Mouse (Mus musculus) kidney, adult 2 months (tissue): ENCODE results near the gene Nlrp4c. TPM values are rescaled to one million over a fixed set of nuclear protein-coding genes. Genes with fewer than 3 reads are reported as not detected.

ENCODE experiments used
- DNase-seq: peaks from one replicate; pipeline ENCODE4 v3.0.0; 2021
- H3K27ac ChIP-seq: fragments of 200-500 bp; 2 replicates; pipeline ENCODE4 v1.5.1; 2012; ENCODE audit warnings: low read depth, low read length, control low read depth, inconsistent platforms; ENCODE audit not compliant: insufficient read depth
- H3K27me3 ChIP-seq: fragments of 200-500 bp; replicated peaks from 2 replicates; pipeline ENCODE4 v1.6.1; 2012; ENCODE audit warnings: mild to moderate bottlenecking, moderate library complexity, low read length, inconsistent platforms; ENCODE audit not compliant: control insufficient read depth, insufficient read depth
- H3K36me3 ChIP-seq: fragments of 200-500 bp; 2 replicates; pipeline ENCODE4 v1.6.1; 2012; ENCODE audit warnings: mild to moderate bottlenecking, moderate library complexity, low read length, inconsistent platforms; ENCODE audit not compliant: control insufficient read depth, insufficient read depth
- H3K4me1 ChIP-seq: fragments of 200-500 bp; 2 replicates; pipeline ENCODE4 v1.6.1; 2011; ENCODE audit warnings: low read length; ENCODE audit not compliant: control insufficient read depth, insufficient read depth
- H3K4me3 ChIP-seq: fragments of 200-500 bp; 2 replicates; pipeline ENCODE4 v1.5.1; 2011; ENCODE audit warnings: mild to moderate bottlenecking, low read depth, low read length, control low read depth; ENCODE audit not compliant: insufficient read depth
- CTCF ChIP-seq: fragments of 200-500 bp; conservative IDR thresholded peaks from 2 replicates; pipeline ENCODE4 v1.5.1; 2011; ENCODE audit warnings: low read depth, mild to moderate bottlenecking, control low read depth, low read length, moderate library complexity, mixed read lengths; ENCODE audit not compliant: insufficient read depth, insufficient read length
- POLR2A ChIP-seq: fragments of 200-500 bp; IDR thresholded peaks from one replicate; pipeline ENCODE4 v1.6.1; 2011; ENCODE audit warnings: low read depth, low read length, control low read depth
- WGBS: fragments of 180-500 bp; shearing (Covaris S2); methylation state at CpG from one replicate; pipeline ENCODE4 v1.1.7; 2018; 5-methylcytosine and 5-hydroxymethylcytosine counted together
- polyA plus RNA-seq: library from polyadenylated mRNA; depleted of rRNA; stranded (reverse); fragments of >200 nt; gene quantifications from 2 replicates; pipeline ENCODE4 v1.2.3, GENCODE M21; 2012

The Nlrp4c gene
- polyA plus RNA-seq, 1 experiment, result not detected

DNA sequence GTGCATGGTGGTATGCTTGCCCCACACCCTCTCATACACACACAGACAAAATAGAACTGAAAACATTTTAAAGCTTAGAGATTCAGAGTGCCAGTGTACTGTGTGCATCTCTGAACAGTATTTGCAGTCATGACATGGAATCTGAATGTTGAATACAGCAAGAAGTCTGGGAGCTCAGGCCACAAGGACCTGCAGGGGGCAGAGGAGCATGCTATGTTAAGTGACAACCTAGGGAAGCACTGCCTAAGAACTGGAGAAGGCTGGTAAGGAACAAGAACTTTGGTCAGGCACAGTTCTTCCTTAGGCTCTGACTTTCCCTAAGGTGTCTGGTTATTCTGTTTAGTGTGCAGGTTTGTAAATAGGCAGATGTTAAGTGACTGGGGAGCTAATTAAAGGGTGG, 91.5 kb downstream of the Nlrp4c start:
- Histone ChIP-seq H3K27ac (no peak overlapping the region), H3K27me3 (no peaks in the 10 kb centered on the region), H3K4me3 (no peak overlapping the region), H3K4me1 (peaks cover 3% of the 10 kb centered on the region; the same call in 1 of the 2 replicates), H3K36me3 (peaks cover 3% of the 10 kb centered on the region)
- DNase-seq, result peak; percentile 33
- TF ChIP-seq POLR2A, result no peak
- TF ChIP-seq CTCF, result peak; percentile 54

DNA sequence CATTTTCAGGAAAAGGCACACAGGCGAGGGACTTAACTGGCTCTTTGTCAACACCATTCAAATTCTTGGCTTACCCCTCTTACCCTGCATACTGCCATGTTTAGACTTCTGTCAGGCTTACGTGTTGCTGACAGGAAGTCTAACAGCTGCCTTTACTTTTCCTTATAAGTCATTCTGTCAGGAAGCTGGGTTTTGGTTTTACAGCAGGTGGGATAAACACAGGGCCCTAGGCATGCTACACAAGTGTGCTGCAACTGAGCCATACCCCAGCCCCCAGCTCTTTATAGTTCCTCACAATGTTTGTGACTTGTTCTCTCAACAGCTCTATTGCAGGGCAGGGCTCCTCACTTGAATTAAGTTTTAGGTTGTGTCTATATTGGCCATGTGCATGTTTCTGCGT, 94.3 kb downstream of the Nlrp4c start:
- Histone ChIP-seq H3K27ac (no peak overlapping the region), H3K27me3 (no peaks in the 10 kb centered on the region), H3K4me1 (peaks cover 8% of the 10 kb centered on the region; the same call in 1 of the 2 replicates), H3K4me3 (no peak overlapping the region), H3K36me3 (no peaks in the 10 kb centered on the region)
- WGBS, result 65% methylated on average over 3 of the region's 3 CpGs
- TF ChIP-seq CTCF (no peak), POLR2A (no peak)
- no peak for DNase-seq

GRCm38 (mm10) chr7:6143991-6144531, 99.1 kb downstream of the Nlrp4c start:
- Histone ChIP-seq H3K4me1 (peaks cover 50% of the 10 kb centered on the region), H3K36me3 (no peaks in the 10 kb centered on the region), H3K27ac (no peak overlapping the region), H3K27me3 (no peaks in the 10 kb centered on the region), H3K4me3 (no peak overlapping the region)
- DNase-seq, result no peak
- no peak for TF ChIP-seq POLR2A
- TF ChIP-seq CTCF, result no peak
- 44% methylated on average over 2 of the region's 2 CpGs for WGBS

- Histone ChIP-seq H3K4me3 (no peak overlapping the region), H3K27me3 (no peaks in the 10 kb centered on the region), H3K4me1 (peaks cover 56% of the 10 kb centered on the region), H3K36me3 (no peaks in the 10 kb centered on the region), H3K27ac (peak overlapping the region; percentile 78)
- peak; percentile 42 for DNase-seq
- 45% methylated on average over 8 of the region's 8 CpGs for WGBS
- no peak for TF ChIP-seq CTCF
- TF ChIP-seq POLR2A, result no peak
Observed at GRCm38 (mm10) chr7:6145423-6146188, 100.6 kb downstream of the Nlrp4c start.

GRCm38 (mm10) chr7:6146194-6146981, 101.4 kb downstream of the Nlrp4c start:
- DNase-seq, result no peak
- TF ChIP-seq POLR2A, result no peak
- no peak for TF ChIP-seq CTCF
- WGBS, result 30% methylated on average over 7 of the region's 7 CpGs
- Histone ChIP-seq H3K36me3 (no peaks in the 10 kb centered on the region), H3K4me3 (no peak overlapping the region), H3K27ac (peak overlapping the region; percentile 78), H3K4me1 (peaks cover 61% of the 10 kb centered on the region), H3K27me3 (no peaks in the 10 kb centered on the region)

DNA sequence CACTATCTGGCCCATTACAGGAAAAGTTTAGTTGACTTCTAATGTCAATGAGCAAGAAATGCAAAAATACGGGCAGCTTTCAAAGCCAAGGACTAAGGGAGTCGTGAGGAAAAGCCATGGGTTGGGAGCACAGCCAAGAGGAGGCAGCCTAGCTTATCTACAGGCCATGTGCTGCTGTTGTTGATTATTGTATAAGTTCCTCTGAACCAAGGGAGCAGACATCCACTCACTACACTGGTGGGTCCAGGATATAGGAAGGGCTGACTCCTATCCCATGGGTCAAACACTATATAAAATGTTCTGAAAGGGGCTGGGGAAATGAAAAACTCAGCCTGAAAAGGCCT, 102.0 kb downstream of the Nlrp4c start:
- whole genome bisulfite sequencing, result 10% methylated on average over 2 of the region's 2 CpGs
- peak overlapping the region; percentile 62 for H3K27ac ChIP-seq
- no peak overlapping the region for H3K4me3 ChIP-seq
- peaks cover 67% of the 10 kb centered on the region for H3K4me1 ChIP-seq
- DNase-seq, result no peak
- TF ChIP-seq CTCF (no peak), POLR2A (no peak)
- H3K36me3 ChIP-seq, result no peaks in the 10 kb centered on the region
- H3K27me3 ChIP-seq, result no peaks in the 10 kb centered on the region

- H3K27ac ChIP-seq, result peak overlapping the region; percentile 67
- no peaks in the 10 kb centered on the region for H3K36me3 ChIP-seq
- TF ChIP-seq CTCF (no peak), POLR2A (no peak)
- no peak for DNase-seq
- no peaks in the 10 kb centered on the region for H3K27me3 ChIP-seq
- 35% methylated on average over 5 of the region's 5 CpGs for WGBS
- H3K4me1 ChIP-seq, result peaks cover 73% of the 10 kb centered on the region
- H3K4me3 ChIP-seq, result no peak overlapping the region
Observed at GRCm38 (mm10) chr7:6147688-6148087, 102.7 kb downstream of the Nlrp4c start.
